Mouse (Mus musculus) kidney, adult 2 months (tissue): ENCODE results near the gene Acat1.

ENCODE experiments used
- CTCF ChIP-seq: fragments of 200-500 bp; conservative IDR thresholded peaks from 2 replicates; pipeline ENCODE4 v1.5.1; 2011; ENCODE audit warnings: low read depth, mild to moderate bottlenecking, control low read depth, low read length, moderate library complexity, mixed read lengths; ENCODE audit not compliant: insufficient read depth, insufficient read length
- POLR2A ChIP-seq: fragments of 200-500 bp; IDR thresholded peaks from one replicate; pipeline ENCODE4 v1.6.1; 2011; ENCODE audit warnings: low read depth, low read length, control low read depth

DNA sequence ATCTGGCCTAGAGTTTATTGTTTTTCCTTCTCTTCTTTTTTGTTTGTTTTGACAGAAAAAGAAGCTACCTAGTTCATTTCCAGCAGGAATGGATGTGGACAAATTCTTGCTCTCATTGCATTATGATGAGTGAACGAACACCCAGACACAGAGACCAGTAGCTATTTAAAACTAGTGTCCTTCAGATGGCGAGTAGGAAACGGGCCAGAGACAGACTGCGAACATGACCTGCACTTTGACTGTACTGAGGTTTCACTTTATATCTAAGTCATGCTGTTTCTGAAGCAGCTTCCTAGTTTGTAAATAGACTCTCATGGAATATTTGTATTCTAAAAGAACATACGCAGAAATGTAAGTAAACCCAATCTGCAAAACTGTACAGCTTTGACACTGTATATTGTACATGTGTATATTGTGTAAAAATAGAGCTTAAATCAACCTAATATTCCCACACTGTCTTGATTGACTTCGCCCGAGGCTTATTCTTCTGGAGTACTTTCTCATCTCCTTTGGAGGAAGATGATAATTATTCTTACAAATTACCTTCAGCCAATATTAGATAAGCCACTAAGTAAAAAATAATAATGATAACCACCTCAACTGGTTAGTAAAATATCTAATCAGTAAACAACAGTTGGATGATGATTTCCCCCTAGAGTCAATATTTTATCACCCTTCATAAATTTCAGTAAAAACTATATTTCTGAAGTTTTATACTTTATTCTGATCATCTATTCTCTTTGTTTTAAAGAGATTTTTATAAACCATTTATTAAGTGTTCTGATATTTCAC is 37.5 kb downstream of the Acat1 start:
- TF ChIP-seq POLR2A (no peak), CTCF (no peak)
